Comparison of ENCODE assay signal across 31 mouse cellular contexts in the genomic region with DNA sequence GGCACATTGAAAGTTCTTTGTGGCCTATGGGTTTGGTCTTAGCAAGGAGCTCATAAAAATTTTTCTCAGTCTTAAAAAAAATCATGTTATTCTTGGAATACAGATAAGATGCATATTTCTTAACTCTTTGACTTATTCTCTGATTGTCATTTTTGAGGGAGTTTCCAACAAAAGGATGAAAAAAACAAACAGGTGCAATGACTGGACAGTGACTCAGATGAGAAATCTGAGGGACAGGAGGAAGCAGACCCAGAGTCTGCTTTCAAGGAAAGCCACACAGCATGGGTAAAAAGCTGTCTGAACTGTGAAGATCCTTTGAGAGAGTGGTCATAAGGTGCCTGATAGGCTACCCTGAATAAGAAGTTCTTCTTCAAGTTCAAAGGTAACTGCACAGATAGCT.
"Had no signal": no experiment of that assay in that cellular context is flagged by ENCODE, and none has a peak within 500 bp of the region (broad histone marks: within the 10 kb centered on the region; RNA-seq: fewer than 3 reads in every experiment).

No protein-coding gene starts in this region.

- H3K4me1 ChIP-seq: heart, embryonic 12.5 days; heart, embryonic 13.5 days; heart, embryonic 15.5 days; hindbrain, embryonic 12.5 days; hindbrain, embryonic 15.5 days; intestine, embryonic 15.5 days had no signal

- DNase-seq: heart, postnatal 10 days; heart, postnatal 14 days; heart, postnatal 36 days; heart, postnatal 4 days; kidney, adult 11 months; kidney, adult 18-20 months; kidney, adult 2 months; kidney, adult 8-10 months; kidney, adult 9 months; kidney, postnatal 10 days; kidney, postnatal 14 days; kidney, postnatal 25 days; kidney, postnatal 36 days; kidney, postnatal 4 days; layer of hippocampus, adult 9-11 months; layer of hippocampus, postnatal 36 days had no signal

- H3K27ac ChIP-seq: heart, embryonic 13.5 days; heart, embryonic 15.5 days; hindbrain, embryonic 10.5 days; hindbrain, embryonic 12.5 days; hindbrain, embryonic 13.5 days; hindbrain, embryonic 14.5 days; hindbrain, embryonic 15.5 days; hindbrain, postnatal 0 days; intestine, embryonic 15.5 days; kidney, embryonic 15.5 days; kidney, postnatal 0 days; layer of hippocampus, adult 2 months; left cerebral cortex, adult 2 months had no signal

- H3K4me3 ChIP-seq: heart, embryonic 12.5 days; heart, embryonic 13.5 days; heart, embryonic 15.5 days; hindbrain, embryonic 10.5 days; hindbrain, embryonic 12.5 days; hindbrain, embryonic 13.5 days; hindbrain, embryonic 15.5 days; intestine, embryonic 15.5 days; kidney, embryonic 15.5 days; layer of hippocampus, adult 2 months; left cerebral cortex, adult 2 months had no signal

- H3K4me2 ChIP-seq: heart, embryonic 11.5 days; heart, embryonic 12.5 days; heart, embryonic 13.5 days; heart, embryonic 15.5 days; hindbrain, embryonic 12.5 days; hindbrain, embryonic 13.5 days; hindbrain, embryonic 14.5 days; hindbrain, embryonic 15.5 days; intestine, embryonic 15.5 days; kidney, embryonic 15.5 days had no signal

- H3K27me3 ChIP-seq: heart, embryonic 12.5 days; heart, embryonic 13.5 days; heart, embryonic 15.5 days; hindbrain, embryonic 12.5 days; hindbrain, embryonic 13.5 days; hindbrain, embryonic 15.5 days; intestine, embryonic 15.5 days; kidney, embryonic 15.5 days had no signal

- H3K36me3 ChIP-seq: heart, embryonic 12.5 days; heart, embryonic 13.5 days; heart, embryonic 15.5 days; hindbrain, embryonic 10.5 days; hindbrain, embryonic 12.5 days; hindbrain, embryonic 13.5 days; hindbrain, embryonic 15.5 days; intestine, embryonic 15.5 days; kidney, embryonic 15.5 days had no signal
